Mouse (Mus musculus) heart, embryonic 11.5 days (tissue): ENCODE results near the gene Slc39a7. TPM values are rescaled to one million over a fixed set of nuclear protein-coding genes. Genes with fewer than 3 reads are reported as not detected.
"Not testable (repeated sequence)": the region's sequence is repeated elsewhere in the genome, so short reads cannot be mapped to it uniquely, and the experiment has no call there.

Experiments used
- ATAC-seq: fragments of 200-750 bp; cut with Nextera tagmentation; replicated peaks from 2 replicates; pipeline ENCODE4 v1.8.0; 2017; ENCODE audit warnings: moderate library complexity; ENCODE audit not compliant: insufficient number of reproducible peaks, low FRiP score, low TSS enrichment
- H3K27ac ChIP-seq: fragments of 300-500 bp; sonication (generic); 2 replicates; pipeline ENCODE4 v1.5.1; 2014; ENCODE audit warnings: mild to moderate bottlenecking, low read depth, low read length
- H3K27me3 ChIP-seq: fragments of 300-500 bp; sonication (generic); 2 replicates; pipeline ENCODE4 v1.6.1; 2014; ENCODE audit warnings: mild to moderate bottlenecking, low read length, mixed read lengths; ENCODE audit not compliant: control insufficient read depth, insufficient read depth
- H3K36me3 ChIP-seq: fragments of 300-500 bp; sonication (generic); 2 replicates; pipeline ENCODE4 v1.6.1; 2014; ENCODE audit warnings: mild to moderate bottlenecking, low read length, moderate library complexity, mixed read lengths; ENCODE audit not compliant: control insufficient read depth, insufficient read depth
- H3K4me1 ChIP-seq: fragments of 300-500 bp; sonication (generic); 2 replicates; pipeline ENCODE4 v1.6.1; 2014; ENCODE audit warnings: low read length; ENCODE audit not compliant: control insufficient read depth, insufficient read depth
- H3K4me2 ChIP-seq: fragments of 300-500 bp; sonication (generic); 2 replicates; pipeline ENCODE4 v1.6.1; 2014; ENCODE audit warnings: mild to moderate bottlenecking, moderate library complexity
- H3K4me3 ChIP-seq: fragments of 300-500 bp; sonication (generic); 2 replicates; pipeline ENCODE4 v1.5.1; 2014; ENCODE audit warnings: low read depth, low read length
- H3K9ac ChIP-seq: fragments of 300-500 bp; sonication (generic); 2 replicates; pipeline ENCODE4 v1.6.1; 2014; ENCODE audit warnings: mild to moderate bottlenecking, low read depth, low read length, moderate library complexity
- H3K9me3 ChIP-seq: fragments of 300-500 bp; sonication (generic); replicated peaks from 2 replicates; pipeline ENCODE4 v1.6.1; 2016; ENCODE audit warnings: low read length; ENCODE audit not compliant: control insufficient read depth
- WGBS: fragments of 180-500 bp; shearing (Covaris S2); extraction: QIAGEN DNeasy Blood & Tissue Kit; methylation state at CpG from one replicate; pipeline ENCODE4 v1.1.7; 2014; ENCODE audit not compliant: insufficient replicate concordance; 5-methylcytosine and 5-hydroxymethylcytosine counted together
- polyA plus RNA-seq: library from polyadenylated mRNA; unstranded; fragments of >200 nt; fragmentation: Nextera tagmentation; extraction: Ambion mirVana; gene quantifications from 2 replicates; pipeline ENCODE4 v1.2.1, GENCODE M21; 2014

Gene Slc39a7
- polyA plus RNA-seq, 1 experiment from 2014 or later = 61.4 TPM

DNA sequence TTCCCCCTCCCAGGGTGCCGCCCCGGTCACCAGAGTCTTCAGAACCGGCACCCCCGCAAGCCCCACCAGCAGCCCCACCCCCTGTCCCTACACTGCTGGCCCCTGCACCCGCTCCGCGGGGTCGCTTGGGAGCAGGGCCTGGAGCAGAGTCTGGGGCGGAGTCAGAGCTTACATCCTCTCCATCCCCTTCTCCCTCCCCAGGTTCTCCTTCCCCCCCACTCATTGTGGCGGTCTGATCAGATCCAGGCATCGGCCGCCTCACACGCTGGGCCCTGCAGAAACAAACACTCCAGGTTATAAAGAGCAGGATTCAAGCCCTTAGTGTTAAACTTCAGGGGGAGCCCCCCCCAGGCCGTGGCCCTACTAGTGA lies 9.1 kb downstream of the Slc39a7 start:
- Histone ChIP-seq H3K4me2 (no peak overlapping the region), H3K27ac (no peak overlapping the region), H3K9ac (no peak overlapping the region), H3K4me3 (no peak overlapping the region), H3K27me3 (no peaks in the 10 kb centered on the region), H3K36me3 (peaks cover 16% of the 10 kb centered on the region), H3K4me1 (peaks cover 26% of the 10 kb centered on the region), H3K9me3 (no peaks in the 10 kb centered on the region; the same call in 1 of the 2 replicates)
- WGBS = 85% methylated on average over 14 of the region's 14 CpGs
- ATAC-seq = no peak

- H3K4me2 ChIP-seq = no peak overlapping the region
- H3K27me3 ChIP-seq = no peaks in the 10 kb centered on the region
- no peak overlapping the region for H3K9ac ChIP-seq
- WGBS = 91% methylated on average over 23 of the region's 23 CpGs
- H3K27ac ChIP-seq = no peak overlapping the region
- H3K9me3 ChIP-seq = no peaks in the 10 kb centered on the region; the same call in 1 of the 2 replicates
- H3K36me3 ChIP-seq = peaks cover 16% of the 10 kb centered on the region
- H3K4me3 ChIP-seq = no peak overlapping the region
- ATAC-seq = no peak
- peaks cover 20% of the 10 kb centered on the region for H3K4me1 ChIP-seq
Observed at GRCm38 (mm10) chr17:34021539-34022413, 9.7 kb downstream of the Slc39a7 start.

GRCm38 (mm10) chr17:34013436-34013835 lies 18.0 kb downstream of the Slc39a7 start:
- H3K27ac ChIP-seq = no peak overlapping the region
- H3K9me3 ChIP-seq = no peaks in the 10 kb centered on the region
- H3K36me3 ChIP-seq = no peaks in the 10 kb centered on the region
- WGBS = 89% methylated on average over 8 of the region's 8 CpGs
- no peaks in the 10 kb centered on the region for H3K27me3 ChIP-seq
- H3K4me1 ChIP-seq = no peaks in the 10 kb centered on the region
- H3K4me3 ChIP-seq = no peak overlapping the region
- H3K4me2 ChIP-seq = no peak overlapping the region
- ATAC-seq = no peak
- no peak overlapping the region for H3K9ac ChIP-seq

- Histone ChIP-seq H3K4me3 (no peak overlapping the region), H3K9me3 (no peaks in the 10 kb centered on the region), H3K36me3 (no peaks in the 10 kb centered on the region), H3K4me1 (no peaks in the 10 kb centered on the region), H3K4me2 (no peak overlapping the region), H3K27me3 (no peaks in the 10 kb centered on the region), H3K9ac (no peak overlapping the region), H3K27ac (no peak overlapping the region)
- no peak for ATAC-seq
- WGBS = 53% methylated on average over 5 of the region's 5 CpGs
Observed at GRCm38 (mm10) chr17:34010156-34010555, 21.3 kb downstream of the Slc39a7 start.

DNA sequence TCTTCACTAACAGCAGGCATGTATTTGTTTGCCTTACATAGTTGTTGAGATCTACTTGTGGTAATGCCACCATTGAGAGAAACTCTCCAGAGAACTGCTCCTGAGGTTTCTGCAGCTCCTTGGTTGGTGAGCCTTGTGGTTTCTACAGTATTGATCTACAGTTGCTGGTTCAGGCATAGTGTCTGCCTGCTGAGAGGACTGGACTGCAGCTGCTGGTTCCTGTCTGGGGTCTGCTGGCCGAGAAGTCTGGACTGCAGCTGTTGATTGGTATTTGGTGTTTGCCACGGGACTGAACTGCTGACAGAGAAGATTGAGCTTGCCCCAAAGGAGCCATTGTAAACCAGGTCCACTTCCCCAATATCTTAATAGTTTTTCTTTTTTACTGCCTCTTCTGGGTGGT lies 24.9 kb downstream of the Slc39a7 start:
- Histone ChIP-seq H3K27ac (no peak overlapping the region), H3K36me3 (no peaks in the 10 kb centered on the region), H3K4me3 (no peak overlapping the region), H3K4me1 (no peaks in the 10 kb centered on the region), H3K9ac (no peak overlapping the region), H3K9me3 (no peaks in the 10 kb centered on the region), H3K4me2 (no peak overlapping the region), H3K27me3 (peaks cover 7% of the 10 kb centered on the region)
- 46% methylated on average over 2 of the region's 2 CpGs for WGBS
- ATAC-seq = no peak

DNA sequence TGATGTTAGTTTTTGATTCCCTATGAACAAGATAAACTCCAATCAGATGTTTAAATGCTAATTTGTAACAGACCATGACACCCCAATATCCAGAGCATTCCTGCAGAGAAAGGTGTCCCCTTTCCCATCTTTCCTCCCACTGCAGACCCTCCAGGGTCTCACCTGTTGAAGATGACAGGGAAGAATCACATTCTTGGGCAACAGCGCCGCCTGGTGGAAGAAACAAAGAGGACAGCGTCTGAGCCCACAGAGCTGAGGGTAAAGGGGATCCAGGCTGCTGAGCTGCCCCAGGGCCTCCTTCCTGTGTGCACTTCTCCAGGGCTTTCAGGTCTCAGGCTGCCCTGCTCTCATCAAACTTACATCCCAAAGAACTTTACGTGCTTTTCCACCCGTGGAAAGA lies 28.1 kb downstream of the Slc39a7 start:
- H3K27me3 ChIP-seq = peaks cover 30% of the 10 kb centered on the region
- H3K4me2 ChIP-seq = no peak overlapping the region
- no peaks in the 10 kb centered on the region for H3K36me3 ChIP-seq
- WGBS = 3% methylated on average over 5 of the region's 5 CpGs
- no peak overlapping the region for H3K27ac ChIP-seq
- H3K4me1 ChIP-seq = no peaks in the 10 kb centered on the region; the same call in 1 of the 2 replicates
- H3K9ac ChIP-seq = no peak overlapping the region
- no peaks in the 10 kb centered on the region for H3K9me3 ChIP-seq
- no peak for ATAC-seq
- no peak overlapping the region for H3K4me3 ChIP-seq

GRCm38 (mm10) chr17:34000796-34001195 lies 30.7 kb downstream of the Slc39a7 start:
- not testable (repeated sequence) for H3K4me2 ChIP-seq, H3K4me1 ChIP-seq, H3K36me3 ChIP-seq, ATAC-seq, H3K9ac ChIP-seq, H3K4me3 ChIP-seq, H3K9me3 ChIP-seq, H3K27ac ChIP-seq
- 55% methylated on average over 2 of the region's 2 CpGs for WGBS
- H3K27me3 ChIP-seq = peaks cover 35% of the 10 kb centered on the region

DNA sequence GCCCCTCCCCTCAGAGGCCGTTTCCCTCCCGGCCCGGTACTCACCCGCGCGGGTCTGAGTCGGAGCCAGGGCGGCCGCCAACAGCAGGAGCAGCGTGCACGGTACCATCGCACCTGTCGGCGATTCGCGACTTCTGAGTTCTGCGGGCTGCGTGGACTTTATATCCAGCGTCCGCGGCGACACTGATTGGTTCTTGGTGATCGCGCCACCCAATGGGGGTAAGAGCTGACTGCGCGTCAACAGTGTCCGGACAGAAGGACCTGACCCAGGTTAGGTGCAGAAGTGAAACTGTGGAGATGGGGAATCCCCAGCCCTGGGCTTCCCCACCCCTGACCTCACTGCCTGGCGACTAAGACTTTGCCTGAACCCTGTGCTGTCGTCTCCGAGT lies 31.3 kb downstream of the Slc39a7 start, which contains the start of gene H2-K1:
Gene H2-K1, minus strand, starts transcription at position 198 of the 388 bp plus-strand sequence.
- Histone ChIP-seq H3K9me3 (no peaks in the 10 kb centered on the region), H3K27ac (no peak within 1 kb of the TSS), H3K4me2 (peak within 1 kb of the TSS; percentile 99), H3K4me3 (peak within 1 kb of the TSS; percentile 63), H3K4me1 (no peaks in the 10 kb centered on the region; the same call in 1 of the 2 replicates), H3K9ac (peak within 1 kb of the TSS; percentile 60; the same call in 1 of the 2 replicates), H3K27me3 (peaks cover 37% of the 10 kb centered on the region), H3K36me3 (no peaks in the 10 kb centered on the region)
- WGBS = under 1% methylated on average over 30 of the region's 30 CpGs
- peak; percentile 57 for ATAC-seq
